Mouse (Mus musculus): ENCODE data around the gene Vmn2r48. TPM values are rescaled to one million over a fixed set of nuclear protein-coding genes. Genes with fewer than 3 reads are reported as not detected.

The Vmn2r48 gene
- not detected for total RNA-seq (2023)

DNA sequence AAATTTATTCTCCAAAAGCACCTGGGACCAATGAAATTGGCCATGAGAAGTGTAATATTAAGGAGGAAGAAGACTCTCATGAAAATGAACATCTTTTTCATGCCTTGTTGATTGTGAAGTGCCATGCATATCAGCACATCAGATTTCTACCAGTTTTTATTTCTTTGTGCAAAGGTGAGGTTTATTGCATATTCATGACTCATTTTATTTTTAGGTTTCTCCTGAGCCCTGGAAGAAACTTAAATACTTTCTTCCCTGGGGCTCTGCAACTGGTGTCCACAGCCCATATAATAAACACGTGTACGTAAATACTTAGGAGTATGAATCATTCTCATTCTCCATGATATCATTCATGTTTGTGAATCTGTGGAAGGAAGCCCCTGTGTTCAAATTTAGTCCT, at the start of gene Vmn2r48:
TSS of gene Vmn2r48 (minus strand) at position 101 of the 400 bp plus-strand sequence.

DNA sequence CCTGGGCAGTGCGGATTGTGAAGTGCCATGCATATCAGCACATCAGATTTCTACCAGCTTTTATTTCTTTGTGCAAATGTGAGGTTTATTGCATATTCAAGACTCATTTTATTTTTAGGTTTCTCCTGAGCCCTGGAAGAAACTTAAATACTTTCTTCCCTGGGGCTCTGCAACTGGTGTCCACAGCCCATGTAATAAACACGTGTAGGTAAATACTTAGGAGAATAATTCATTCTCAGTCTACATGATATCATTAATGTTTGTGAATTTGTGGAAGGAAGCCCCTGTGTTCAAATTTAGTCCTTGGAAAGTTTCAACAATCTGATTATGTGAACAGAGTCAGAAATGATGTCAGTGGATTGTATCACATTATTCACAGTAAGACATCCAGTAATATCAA, 38.8 kb upstream of the Vmn2r48 start, which contains the start of gene Vmn2r49:
TSS of gene Vmn2r49 (minus strand) at position 101 of the 400 bp plus-strand sequence.

Other genes with a start within 250 kb of the Vmn2r48 start
- gene Vmn2r46, start 183.0 kb downstream of the Vmn2r48 start, total RNA-seq (2023) = not detected
- gene Vmn2r47, start 112.3 kb downstream of the Vmn2r48 start, total RNA-seq (2023) = not detected
- gene Vmn2r49, start 38.7 kb upstream of the Vmn2r48 start, total RNA-seq (2023) = not detected
- not detected for gene Vmn2r50, start 99.7 kb upstream of the Vmn2r48 start, total RNA-seq (2023)
- gene Vmn2r51, start 152.2 kb upstream of the Vmn2r48 start, total RNA-seq (2023) = not detected
- 0.15 TPM for gene Vmn2r52, start 223.0 kb upstream of the Vmn2r48 start, total RNA-seq (2023)

Measured in CD8-positive naive resting alpha-beta T cell, adult 57 days (primary cell).